Mouse (Mus musculus) lung, adult 2 months (tissue): ENCODE measurements around the gene Lats1.

Experiments used
- CTCF ChIP-seq: fragments of 200-500 bp; IDR thresholded peaks from 2 replicates; pipeline ENCODE4 v1.5.1; 2011; ENCODE audit warnings: mild to moderate bottlenecking, low read length, control low read depth; ENCODE audit not compliant: insufficient read depth
- POLR2A ChIP-seq: fragments of 200-500 bp; IDR thresholded peaks from 2 replicates; pipeline ENCODE4 v1.6.1; 2011; ENCODE audit warnings: low read depth, mild to moderate bottlenecking, control low read depth, low read length, borderline replicate concordance; ENCODE audit errors: extremely low read depth

- TF ChIP-seq CTCF (no peak), POLR2A (no peak)
Observed at GRCm38 (mm10) chr10:7686902-7687301, 5.9 kb downstream of the Lats1 start.
